Mouse (Mus musculus) midbrain, embryonic 16.5 days (tissue): ENCODE results near the gene March8. TPM values are rescaled to one million over a fixed set of nuclear protein-coding genes. Genes with fewer than 3 reads are reported as not detected.

ENCODE experiments used
- ATAC-seq: fragments of 200-750 bp; cut with Nextera tagmentation; 2 replicates; pipeline ENCODE4 v1.8.0; 2017; ENCODE audit warnings: moderate TSS enrichment
- H3K27ac ChIP-seq: fragments of 300-500 bp; sonication (generic); 2 replicates; pipeline ENCODE4 v1.5.1; 2014; ENCODE audit warnings: mild to moderate bottlenecking, low read length, mixed read lengths
- H3K27me3 ChIP-seq: fragments of 300-500 bp; sonication (generic); 2 replicates; pipeline ENCODE4 v1.6.1; 2014; ENCODE audit warnings: low read depth, low read length, mixed read lengths; ENCODE audit not compliant: control insufficient read depth, insufficient read depth
- H3K36me3 ChIP-seq: fragments of 300-500 bp; sonication (generic); 2 replicates; pipeline ENCODE4 v1.6.1; 2014; ENCODE audit warnings: mild to moderate bottlenecking, low read length, moderate library complexity, mixed read lengths; ENCODE audit not compliant: control insufficient read depth, insufficient read depth
- H3K4me1 ChIP-seq: fragments of 300-500 bp; sonication (generic); 2 replicates; pipeline ENCODE4 v1.6.1; 2014; ENCODE audit warnings: mild to moderate bottlenecking, low read length, mixed read lengths; ENCODE audit not compliant: control insufficient read depth, insufficient read depth
- H3K4me2 ChIP-seq: fragments of 300-500 bp; sonication (generic); 2 replicates; pipeline ENCODE4 v1.6.1; 2014; ENCODE audit warnings: mild to moderate bottlenecking, low read length, mixed read lengths
- H3K4me3 ChIP-seq: fragments of 300-500 bp; sonication (generic); 2 replicates; pipeline ENCODE4 v1.5.1; 2014; ENCODE audit warnings: low read depth, mild to moderate bottlenecking, low read length, moderate library complexity, mixed read lengths
- H3K9ac ChIP-seq: fragments of 300-500 bp; sonication (generic); 2 replicates; pipeline ENCODE4 v1.6.1; 2014; ENCODE audit warnings: low read depth, low read length, mixed read lengths
- H3K9me3 ChIP-seq: fragments of 300-500 bp; sonication (generic); replicated peaks from 2 replicates; pipeline ENCODE4 v1.6.1; 2014; ENCODE audit warnings: mild to moderate bottlenecking, low read length, mixed read lengths; ENCODE audit not compliant: control insufficient read depth, poor library complexity, severe bottlenecking
- WGBS: fragments of 180-500 bp; shearing (Covaris S2); extraction: QIAGEN DNeasy Blood & Tissue Kit; methylation state at CpG from one replicate; pipeline ENCODE4 v1.1.7; 2014; 5-methylcytosine and 5-hydroxymethylcytosine counted together
- polyA plus RNA-seq: library from polyadenylated mRNA; unstranded; fragments of >200 nt; fragmentation: Nextera tagmentation; extraction: Ambion mirVana; gene quantifications from 2 replicates; pipeline ENCODE4 v1.2.1, GENCODE M21; 2015

Gene March8
- polyA plus RNA-seq, 1 experiment from 2014 or later = 66.9 TPM

DNA sequence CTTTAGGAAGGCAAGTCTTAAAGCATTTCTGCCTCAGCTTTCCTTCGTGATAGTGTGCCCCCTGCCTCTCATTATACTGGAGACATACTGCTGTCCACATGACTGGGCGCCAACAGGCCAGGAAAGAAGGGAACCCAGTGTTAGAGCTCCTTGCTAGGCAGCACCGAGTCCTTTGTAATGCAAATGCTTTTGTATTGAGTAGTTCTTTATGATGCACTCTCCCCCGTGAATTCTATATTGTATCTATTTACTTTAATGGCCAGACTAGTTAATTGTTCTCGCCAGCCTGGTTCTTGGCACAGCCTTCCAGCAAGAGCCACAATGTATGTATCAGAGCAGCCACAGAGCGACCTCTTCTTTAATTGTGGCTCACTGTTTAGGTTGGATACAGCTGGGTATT lies 59.8 kb downstream of the March8 start:
- 10% methylated on average over 6 of the region's 6 CpGs for WGBS
- H3K4me2 ChIP-seq = no peak overlapping the region
- ATAC-seq = peak; percentile 58; the same call in 1 of the 2 replicates
- no peaks in the 10 kb centered on the region for H3K27me3 ChIP-seq
- H3K4me1 ChIP-seq = peaks cover 12% of the 10 kb centered on the region; the same call in 1 of the 2 replicates
- H3K27ac ChIP-seq = 0 out of 2 replicates have a peak overlapping the region, but pooled peaks have one; percentile 11
- H3K9me3 ChIP-seq = no peaks in the 10 kb centered on the region
- H3K36me3 ChIP-seq = peaks cover 4% of the 10 kb centered on the region; the same call in 1 of the 2 replicates
- H3K9ac ChIP-seq = no peak overlapping the region
- no peak overlapping the region for H3K4me3 ChIP-seq

DNA sequence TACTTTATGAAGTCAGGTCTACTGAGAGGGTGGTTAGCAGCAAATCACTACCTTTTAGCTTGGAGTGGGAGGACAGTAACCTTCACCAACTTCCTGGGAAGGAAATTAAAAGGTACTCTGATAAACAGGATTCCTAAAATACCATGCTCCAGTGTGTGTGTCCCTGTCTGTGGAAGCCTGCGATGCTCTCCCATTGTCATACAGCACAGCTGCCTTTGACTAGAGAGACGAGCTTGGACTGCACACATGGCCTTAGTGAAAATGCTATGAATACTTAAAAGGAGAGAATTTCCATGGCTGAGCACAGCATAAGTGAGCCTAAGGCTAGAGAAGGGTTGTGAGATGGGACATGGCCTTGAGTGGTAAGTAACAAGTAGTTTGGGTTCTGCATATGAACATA lies 60.3 kb downstream of the March8 start:
- H3K36me3 ChIP-seq = peaks cover 4% of the 10 kb centered on the region; the same call in 1 of the 2 replicates
- 5% methylated on average over 2 of the region's 2 CpGs for WGBS

DNA sequence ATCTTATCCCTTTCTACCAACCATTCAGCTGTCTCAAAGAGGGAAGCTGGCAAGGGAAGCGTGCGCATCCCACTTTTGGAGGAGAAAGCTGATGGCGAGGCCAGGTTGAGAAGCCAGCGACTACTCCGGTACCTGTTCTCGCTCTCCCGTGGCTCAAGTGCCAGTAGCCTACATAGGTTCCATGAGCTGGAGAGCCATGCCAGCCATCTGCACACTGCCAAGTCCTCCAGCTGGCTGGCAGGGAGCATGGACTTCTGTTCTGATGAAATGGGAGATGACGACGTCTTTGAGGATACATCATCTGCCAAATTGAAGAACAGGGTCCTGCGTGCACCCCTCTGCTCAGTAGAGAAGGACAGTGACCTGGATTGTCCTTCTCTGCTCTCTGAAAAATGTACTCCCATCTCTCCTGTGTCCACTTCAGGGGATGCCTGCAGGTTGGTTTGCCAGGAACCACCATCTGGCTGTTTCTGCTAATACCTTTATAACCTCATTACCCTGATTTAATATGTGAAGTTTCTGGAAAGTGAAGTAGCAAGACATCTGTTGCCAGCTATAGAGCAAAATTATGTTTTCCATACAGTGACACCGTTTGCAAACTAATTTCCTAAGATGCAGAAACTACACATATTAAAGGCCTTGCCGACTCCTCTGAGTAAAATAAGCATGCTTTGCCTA lies 64.1 kb downstream of the March8 start:
- Histone ChIP-seq H3K36me3 (peaks cover 4% of the 10 kb centered on the region; the same call in 1 of the 2 replicates), H3K4me2 (no peak overlapping the region), H3K9ac (no peak overlapping the region), H3K4me1 (peaks cover 18% of the 10 kb centered on the region), H3K27me3 (no peaks in the 10 kb centered on the region), H3K27ac (no peak overlapping the region), H3K4me3 (no peak overlapping the region), H3K9me3 (no peaks in the 10 kb centered on the region)
- no peak for ATAC-seq
- 94% methylated on average over 12 of the region's 12 CpGs for WGBS

More for the DNA sequence above, 60.3 kb downstream of the March8 start:
- no peaks in the 10 kb centered on the region for H3K9me3 ChIP-seq
- H3K27ac ChIP-seq = 0 out of 2 replicates have a peak overlapping the region, but pooled peaks have one; percentile 11
- no peak for ATAC-seq
- H3K9ac ChIP-seq = no peak overlapping the region
- no peak overlapping the region for H3K4me3 ChIP-seq
- H3K4me2 ChIP-seq = no peak overlapping the region
- H3K27me3 ChIP-seq = no peaks in the 10 kb centered on the region
- peaks cover 12% of the 10 kb centered on the region; the same call in 1 of the 2 replicates for H3K4me1 ChIP-seq

DNA sequence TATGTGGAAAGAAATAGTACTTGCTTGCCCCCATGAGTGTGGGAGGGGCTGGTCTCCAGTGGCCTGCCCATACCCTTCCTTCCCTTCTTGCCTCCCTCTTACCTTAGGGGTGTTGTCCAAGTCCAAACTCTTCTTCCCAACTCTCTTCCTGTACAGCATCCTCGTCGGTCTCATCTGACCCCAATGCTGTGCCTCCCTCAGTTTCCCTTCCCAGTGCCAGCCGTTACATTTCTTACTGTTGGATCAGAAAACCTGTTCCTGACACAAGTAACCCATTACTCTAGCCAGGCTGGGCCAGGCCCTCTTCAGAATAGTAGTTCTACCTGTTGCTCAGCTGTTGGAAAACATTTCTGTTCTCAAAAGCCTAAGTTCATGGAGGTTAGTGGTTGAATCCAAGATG lies 64.6 kb downstream of the March8 start:
- WGBS = 97% methylated on average over 3 of the region's 3 CpGs

DNA sequence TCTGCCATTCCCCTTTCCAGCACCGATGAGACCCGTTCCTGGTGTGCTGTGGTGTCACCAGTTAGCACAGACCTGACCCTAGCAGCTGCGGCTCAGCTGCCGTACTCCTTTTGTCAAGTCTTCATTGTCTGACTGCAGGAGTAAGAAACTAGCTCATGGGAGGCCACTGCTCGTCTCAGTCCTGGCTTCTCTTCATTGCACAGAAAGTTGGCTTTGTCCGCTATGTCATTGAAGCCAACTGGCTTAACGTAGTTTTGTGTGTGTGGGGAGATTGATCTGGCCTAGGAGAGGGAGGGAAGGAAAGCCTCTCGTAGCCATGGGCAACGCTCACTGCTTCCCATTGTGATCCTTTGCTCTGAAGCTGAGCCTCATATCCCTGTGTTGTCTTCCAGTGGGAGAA lies 67.4 kb downstream of the March8 start:
- Histone ChIP-seq H3K27me3 (no peaks in the 10 kb centered on the region), H3K4me1 (peaks cover 6% of the 10 kb centered on the region), H3K27ac (no peak overlapping the region), H3K4me2 (no peak overlapping the region), H3K9ac (no peak overlapping the region), H3K4me3 (no peak overlapping the region), H3K36me3 (peaks cover 7% of the 10 kb centered on the region; the same call in 1 of the 2 replicates), H3K9me3 (no peaks in the 10 kb centered on the region)
- 16% methylated on average over 9 of the region's 9 CpGs for WGBS
- peak; percentile 34; the same call in 1 of the 2 replicates for ATAC-seq

More for the DNA sequence above, 64.6 kb downstream of the March8 start:
- H3K36me3 ChIP-seq = peaks cover 4% of the 10 kb centered on the region; the same call in 1 of the 2 replicates
- H3K4me2 ChIP-seq = no peak overlapping the region
- H3K9ac ChIP-seq = no peak overlapping the region
- no peak overlapping the region for H3K27ac ChIP-seq
- no peak for ATAC-seq
- peaks cover 14% of the 10 kb centered on the region for H3K4me1 ChIP-seq
- no peak overlapping the region for H3K4me3 ChIP-seq
- H3K27me3 ChIP-seq = no peaks in the 10 kb centered on the region
- no peaks in the 10 kb centered on the region for H3K9me3 ChIP-seq

DNA sequence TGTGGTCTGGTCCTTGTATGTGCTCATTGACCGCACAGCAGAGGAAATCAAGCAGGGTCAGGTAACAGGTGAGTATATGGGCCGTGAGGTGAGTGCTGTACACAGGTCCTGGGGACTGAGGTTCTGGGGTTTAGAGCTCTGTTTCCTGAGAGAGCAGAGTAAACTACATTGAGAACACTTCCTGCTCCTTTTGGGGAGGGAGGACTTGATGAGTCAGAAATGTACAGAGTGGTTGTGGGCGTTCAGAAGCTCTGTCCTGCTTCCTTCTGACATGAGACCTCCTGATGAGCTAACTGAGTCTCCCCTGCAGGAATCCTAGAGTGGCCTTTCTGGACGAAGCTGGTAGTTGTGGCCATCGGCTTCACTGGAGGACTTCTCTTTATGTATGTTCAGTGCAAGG lies 67.9 kb downstream of the March8 start:
- Histone ChIP-seq H3K36me3 (peaks cover 7% of the 10 kb centered on the region; the same call in 1 of the 2 replicates), H3K9ac (no peak overlapping the region), H3K4me3 (no peak overlapping the region), H3K4me1 (peaks cover 6% of the 10 kb centered on the region), H3K27ac (no peak overlapping the region), H3K9me3 (no peaks in the 10 kb centered on the region), H3K27me3 (no peaks in the 10 kb centered on the region), H3K4me2 (no peak overlapping the region)
- 68% methylated on average over 5 of the region's 5 CpGs for WGBS
- ATAC-seq = no peak

DNA sequence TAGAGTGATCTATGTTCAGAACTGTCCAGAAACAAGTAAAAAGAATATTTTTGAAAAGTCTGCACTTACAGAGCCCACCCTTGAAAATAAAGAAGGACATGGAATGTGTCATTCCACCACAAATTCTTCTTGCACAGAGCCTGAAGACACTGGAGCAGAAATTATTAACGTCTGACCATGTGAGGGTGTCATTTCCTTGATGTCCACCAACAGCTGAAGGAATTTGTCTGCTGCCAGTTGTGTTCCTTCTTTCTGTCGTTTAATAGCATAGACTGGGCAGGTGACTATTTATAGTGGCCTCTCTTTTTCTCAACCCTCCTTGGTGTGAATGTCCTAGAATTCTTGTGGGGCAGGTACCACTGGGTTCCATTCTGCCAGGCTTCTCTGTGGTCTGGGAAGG lies 68.3 kb downstream of the March8 start:
- Histone ChIP-seq H3K4me2 (no peak overlapping the region), H3K9ac (no peak overlapping the region), H3K27ac (no peak overlapping the region), H3K9me3 (no peaks in the 10 kb centered on the region), H3K4me3 (no peak overlapping the region), H3K36me3 (peaks cover 7% of the 10 kb centered on the region; the same call in 1 of the 2 replicates), H3K27me3 (no peaks in the 10 kb centered on the region), H3K4me1 (peaks cover 6% of the 10 kb centered on the region)
- WGBS = 88% methylated on average over 2 of the region's 2 CpGs
- ATAC-seq = no peak

DNA sequence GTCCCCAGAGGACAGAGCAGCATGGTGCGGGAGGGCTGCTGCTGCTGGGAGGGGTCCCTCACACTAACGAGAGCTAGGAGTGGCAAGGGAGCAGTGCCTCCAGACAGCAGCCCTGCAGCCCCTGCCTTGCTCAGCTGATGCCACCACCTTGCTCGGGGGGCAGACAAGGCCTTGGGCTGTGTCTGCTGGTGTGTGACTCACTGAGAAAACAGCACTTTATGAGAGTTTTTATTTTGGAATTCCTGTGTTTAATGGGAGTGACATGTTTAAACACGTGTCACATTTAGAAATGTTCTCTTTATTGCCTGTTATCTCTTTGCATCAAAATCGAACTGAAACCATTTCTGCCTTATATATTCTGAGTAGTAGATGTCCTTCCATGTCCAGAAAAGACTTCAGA lies 68.9 kb downstream of the March8 start:
- Histone ChIP-seq H3K27me3 (no peaks in the 10 kb centered on the region), H3K36me3 (peaks cover 4% of the 10 kb centered on the region; the same call in 1 of the 2 replicates), H3K4me1 (peaks cover 6% of the 10 kb centered on the region), H3K27ac (no peak overlapping the region), H3K4me2 (no peak overlapping the region), H3K4me3 (no peak overlapping the region), H3K9me3 (no peaks in the 10 kb centered on the region), H3K9ac (no peak overlapping the region)
- 54% methylated on average over 5 of the region's 5 CpGs for WGBS
- no peak for ATAC-seq

DNA sequence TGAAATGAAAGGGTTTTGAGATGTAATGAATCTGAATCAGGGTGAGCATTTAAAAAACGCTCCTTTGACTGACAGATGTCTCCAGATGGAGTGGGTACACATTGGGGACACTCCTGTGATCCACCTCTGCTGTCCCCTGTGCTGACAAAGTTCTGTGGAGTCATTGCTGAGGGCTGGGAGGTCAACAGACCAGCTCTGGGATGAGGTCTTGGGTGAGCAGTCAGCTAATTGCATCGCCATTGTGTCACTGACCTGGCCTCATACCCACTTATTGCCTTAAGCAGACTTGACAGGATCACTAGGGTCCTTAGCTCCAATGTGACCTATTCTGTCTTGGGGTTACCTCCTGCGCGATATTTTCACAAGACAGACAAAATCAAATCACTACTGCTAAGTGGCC lies 69.4 kb downstream of the March8 start:
- H3K4me1 ChIP-seq = peaks cover 6% of the 10 kb centered on the region
- H3K4me3 ChIP-seq = no peak overlapping the region
- 0 out of 2 replicates have a peak, but pooled peaks cover 2% of the 10 kb centered on the region for H3K36me3 ChIP-seq
- H3K27me3 ChIP-seq = no peaks in the 10 kb centered on the region
- H3K27ac ChIP-seq = no peak overlapping the region
- H3K9ac ChIP-seq = no peak overlapping the region
- H3K9me3 ChIP-seq = no peaks in the 10 kb centered on the region
- WGBS = 88% methylated on average over 4 of the region's 4 CpGs
- ATAC-seq = no peak
- H3K4me2 ChIP-seq = no peak overlapping the region
